Mouse (Mus musculus) heart, postnatal 36 days (tissue): ENCODE data around the gene Irf8. TPM values are rescaled to one million over a fixed set of nuclear protein-coding genes. Genes with fewer than 3 reads are reported as not detected.
"Not testable (repeated sequence)": the region's sequence is repeated elsewhere in the genome, so short reads cannot be mapped to it uniquely, and the experiment has no call there.

Experiments
- DNase-seq, 2 experiments: peaks; one replicate each; pipeline ENCODE4 v3.0.0; 2021 to 2022
- intact Hi-C: fragments of 180-260 bp; cut with DNase I; formaldehyde crosslinking; loops from one replicate; pipeline ENCODE4 v1.15.1; 2025
- total RNA-seq, 2 experiments: library from RNA; stranded (reverse); gene quantifications; 2 replicates each; pipeline ENCODE4 v1.2.3; 2021

The Irf8 gene
- total RNA-seq, 2 experiments from 2014 or later = 3.9 to 5.6 TPM

DNA sequence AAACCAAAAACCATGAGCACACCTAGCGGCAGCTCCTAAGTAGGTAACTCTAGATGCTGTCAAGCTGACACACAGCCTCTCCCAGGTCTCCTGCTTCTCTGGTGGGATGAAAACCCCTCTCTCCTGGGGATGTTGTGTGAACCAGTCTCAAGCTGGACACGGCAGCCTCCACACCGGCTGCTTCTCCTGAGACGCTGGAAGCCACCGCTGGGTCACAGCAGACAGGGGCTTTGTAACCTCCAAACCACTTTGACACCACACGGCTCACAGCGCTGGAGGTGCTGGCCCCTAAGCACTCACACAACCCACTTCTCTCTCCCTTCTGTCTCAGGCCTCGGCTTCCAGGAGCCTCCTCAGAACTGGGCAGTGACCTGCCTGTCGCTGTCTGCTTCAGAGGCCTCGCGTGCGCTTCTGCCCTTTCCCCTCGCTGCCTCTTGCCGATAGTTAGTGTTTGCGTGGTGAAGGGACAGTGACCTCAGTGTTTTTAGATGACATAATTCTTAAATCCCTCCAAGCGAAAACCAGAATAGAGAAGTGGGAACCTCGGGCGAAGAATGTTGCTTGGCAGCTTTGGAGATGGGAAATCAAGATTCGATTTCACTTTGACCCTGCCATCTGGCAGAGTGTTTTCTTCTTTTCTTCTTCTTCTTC is 16.4 kb upstream of the Irf8 start:
- no peak for DNase-seq
- intact Hi-C loops = no loop called here

DNA sequence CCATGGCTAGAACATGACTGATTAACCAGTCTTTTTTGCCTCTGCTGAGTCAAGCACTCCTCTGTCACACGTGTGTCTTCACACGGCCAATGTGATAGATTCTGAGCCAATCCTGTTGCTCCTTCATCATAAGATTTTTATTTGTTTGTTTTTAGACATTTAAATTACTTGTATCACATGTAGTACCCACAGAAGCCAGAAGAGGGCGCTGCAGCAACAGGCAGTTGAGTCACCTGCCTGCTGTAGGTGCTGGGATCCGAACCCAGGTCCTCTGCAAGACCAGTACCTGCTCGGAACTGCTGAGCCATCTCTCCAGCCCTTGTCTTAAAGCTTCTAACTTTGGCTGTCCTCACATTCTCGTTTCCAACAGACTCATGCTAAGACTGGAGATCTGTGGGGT is 13.1 kb upstream of the Irf8 start:
- no peak for DNase-seq

GRCm38 (mm10) chr8:120724096-120724495 is 12.1 kb upstream of the Irf8 start:
- intact Hi-C loops, DNase-seq: not testable (repeated sequence)

More for the DNA sequence above, 13.1 kb upstream of the Irf8 start:
- intact Hi-C loops = no loop called here

GRCm38 (mm10) chr8:120724816-120725575 is 11.2 kb upstream of the Irf8 start:
- intact Hi-C loops = no loop called here
- DNase-seq = no peak

GRCm38 (mm10) chr8:120725576-120725950 is 10.6 kb upstream of the Irf8 start:
- no peak for DNase-seq
- intact Hi-C loops = no loop called here

DNA sequence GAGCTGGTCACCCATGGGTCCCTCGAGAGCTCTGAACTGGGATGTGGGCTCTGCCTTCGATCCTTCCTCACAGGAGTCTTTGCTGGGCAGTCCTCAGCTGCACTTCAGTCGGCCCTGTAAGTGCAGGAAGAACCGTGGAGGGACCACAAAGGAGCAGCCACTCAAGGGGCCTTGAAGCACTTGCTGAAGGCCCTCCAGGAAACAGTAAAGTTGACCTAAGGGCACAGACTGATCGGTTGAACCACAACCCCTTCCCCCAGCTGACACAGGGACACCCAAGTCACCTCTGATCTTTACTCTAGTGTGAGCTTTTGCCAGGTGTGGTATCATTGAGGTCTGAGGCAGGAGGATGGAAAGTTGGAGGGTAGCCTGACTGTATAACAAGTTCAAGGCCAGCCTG is 10.1 kb upstream of the Irf8 start:
- intact Hi-C loops = no loop called here
- DNase-seq = no peak

- intact Hi-C loops = no loop called here
Observed at GRCm38 (mm10) chr8:120728488-120729160, 7.5 kb upstream of the Irf8 start.

GRCm38 (mm10) chr8:120731582-120731981 is 4.6 kb upstream of the Irf8 start:
- no peak for DNase-seq
- intact Hi-C loops = no loop called here

More at GRCm38 (mm10) chr8:120728488-120729160, 7.5 kb upstream of the Irf8 start:
- no peak for DNase-seq

- no peak for DNase-seq
Observed at GRCm38 (mm10) chr8:120732068-120732467, 4.1 kb upstream of the Irf8 start.

DNA sequence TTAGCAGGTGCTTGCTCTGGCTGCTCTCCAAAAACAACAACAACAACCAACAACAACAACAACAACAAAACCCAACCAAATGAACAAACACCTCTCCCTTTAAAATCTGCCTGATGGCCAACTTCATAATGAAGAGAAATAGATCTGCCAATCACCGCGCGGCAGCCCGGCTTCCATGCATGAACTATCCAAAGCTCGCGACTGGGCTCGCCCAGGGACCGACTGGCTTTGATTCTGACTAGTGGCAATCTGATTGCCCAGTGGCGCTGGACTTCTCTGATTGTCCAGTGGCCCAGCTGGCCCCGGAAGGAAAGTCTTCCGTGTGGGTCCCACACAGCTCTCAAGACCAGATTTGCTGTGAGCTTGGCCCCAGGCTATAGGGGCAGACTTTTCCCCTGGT is 328 bp downstream of the Irf8 start:
- intact Hi-C loops = loop anchor here (5.0 kb wide), 2 partner anchors 54 to 61 kb away; no protein-coding TSS in a partner anchor
- DNase-seq = peak in 1 of 2 experiments; percentile 51

More at GRCm38 (mm10) chr8:120732068-120732467, 4.1 kb upstream of the Irf8 start:
- intact Hi-C loops = no loop called here

DNA sequence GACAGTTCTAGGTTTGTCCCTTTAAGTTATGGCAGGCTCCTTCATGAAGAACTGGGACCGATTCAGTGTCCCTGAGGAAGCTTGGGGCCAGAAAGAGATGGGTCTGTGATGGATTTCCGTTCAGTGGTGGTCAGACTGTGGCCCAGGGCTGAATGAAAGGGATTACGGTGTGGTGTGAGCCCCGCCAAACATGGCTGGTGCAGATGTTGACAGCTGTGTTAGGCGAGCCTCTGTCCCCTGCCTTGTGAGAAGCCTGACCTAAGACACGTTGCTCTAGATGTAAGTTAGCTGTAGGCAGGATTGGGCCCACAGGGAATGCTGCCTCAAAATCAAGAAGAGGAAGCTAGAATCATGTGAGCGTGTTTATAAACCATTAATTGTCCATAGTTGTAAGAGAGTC is 1.0 kb downstream of the Irf8 start:
- DNase-seq = peak in 1 of 2 experiments; percentile 21
- intact Hi-C loops = loop anchor here (5.0 kb wide), 2 partner anchors 55 to 60 kb away; no protein-coding TSS in a partner anchor

DNA sequence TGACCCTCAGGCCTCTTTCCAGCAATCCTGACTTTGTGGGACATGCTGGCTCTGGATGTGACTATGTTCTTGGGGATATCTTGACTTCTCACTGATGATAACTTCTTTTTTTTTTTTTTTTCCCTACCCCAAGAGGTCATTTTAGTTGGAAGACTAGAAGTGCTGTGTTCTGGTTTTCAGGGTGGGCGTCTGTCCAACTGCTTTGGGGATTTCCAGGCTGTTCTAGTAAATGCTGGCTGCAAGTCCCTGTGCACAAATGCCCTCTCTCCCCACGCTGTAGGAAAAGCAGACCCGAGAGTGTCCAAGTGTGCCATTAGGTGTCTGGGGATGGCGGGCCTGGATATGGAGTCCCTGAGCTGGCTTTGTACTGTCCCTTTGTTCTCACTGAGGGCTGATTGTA is 2.6 kb downstream of the Irf8 start:
- intact Hi-C loops = loop anchor here (5.0 kb wide), 2 partner anchors 56 to 59 kb away; no protein-coding TSS in a partner anchor
- peak; percentile 55 to 57 for DNase-seq

DNA sequence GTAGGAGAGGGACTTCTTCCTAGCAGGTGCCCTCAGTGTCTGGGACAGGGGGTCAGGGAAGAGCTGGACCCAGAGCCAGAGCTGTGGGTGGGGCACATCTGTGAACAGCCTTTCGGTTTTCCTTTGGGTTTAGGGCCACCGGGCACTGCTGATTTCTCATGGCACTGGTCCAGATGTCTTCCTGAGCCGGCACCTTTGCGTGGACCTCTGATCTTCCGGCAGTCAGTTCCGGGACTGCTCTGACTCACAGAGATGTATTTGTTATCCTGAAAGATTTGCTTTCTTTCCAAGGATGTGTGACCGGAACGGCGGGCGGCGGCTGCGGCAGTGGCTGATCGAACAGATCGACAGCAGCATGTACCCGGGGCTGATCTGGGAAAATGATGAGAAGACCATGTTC is 3.4 kb downstream of the Irf8 start:
- intact Hi-C loops = loop anchor here (5.0 kb wide), 2 partner anchors 57 to 58 kb away; no protein-coding TSS in a partner anchor
- DNase-seq = peak in 1 of 2 experiments; percentile 23

DNA sequence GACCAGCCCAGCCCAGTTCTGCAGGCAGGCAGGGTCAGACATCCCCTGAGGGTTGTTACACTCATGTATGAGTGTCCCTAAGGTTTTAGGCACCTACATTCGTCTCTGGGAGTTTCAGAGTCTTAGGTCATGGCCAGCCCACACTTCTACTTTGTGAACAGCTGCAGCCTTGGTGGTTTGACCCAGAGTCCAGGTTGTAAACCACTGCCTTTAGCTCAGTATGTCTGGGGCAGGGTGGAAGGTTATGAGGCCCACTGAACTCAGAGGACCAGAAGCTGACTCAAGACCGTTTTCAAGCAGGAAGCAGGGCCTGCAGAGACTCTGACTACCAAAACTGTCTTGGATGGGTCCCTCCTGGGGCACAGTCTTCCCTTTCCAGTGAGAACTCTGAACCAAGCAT is 4.4 kb downstream of the Irf8 start:
- intact Hi-C loops = no loop called here
- no peak for DNase-seq

GRCm38 (mm10) chr8:120741001-120741400 is 4.8 kb downstream of the Irf8 start:
- DNase-seq = no peak
- intact Hi-C loops = no loop called here

DNA sequence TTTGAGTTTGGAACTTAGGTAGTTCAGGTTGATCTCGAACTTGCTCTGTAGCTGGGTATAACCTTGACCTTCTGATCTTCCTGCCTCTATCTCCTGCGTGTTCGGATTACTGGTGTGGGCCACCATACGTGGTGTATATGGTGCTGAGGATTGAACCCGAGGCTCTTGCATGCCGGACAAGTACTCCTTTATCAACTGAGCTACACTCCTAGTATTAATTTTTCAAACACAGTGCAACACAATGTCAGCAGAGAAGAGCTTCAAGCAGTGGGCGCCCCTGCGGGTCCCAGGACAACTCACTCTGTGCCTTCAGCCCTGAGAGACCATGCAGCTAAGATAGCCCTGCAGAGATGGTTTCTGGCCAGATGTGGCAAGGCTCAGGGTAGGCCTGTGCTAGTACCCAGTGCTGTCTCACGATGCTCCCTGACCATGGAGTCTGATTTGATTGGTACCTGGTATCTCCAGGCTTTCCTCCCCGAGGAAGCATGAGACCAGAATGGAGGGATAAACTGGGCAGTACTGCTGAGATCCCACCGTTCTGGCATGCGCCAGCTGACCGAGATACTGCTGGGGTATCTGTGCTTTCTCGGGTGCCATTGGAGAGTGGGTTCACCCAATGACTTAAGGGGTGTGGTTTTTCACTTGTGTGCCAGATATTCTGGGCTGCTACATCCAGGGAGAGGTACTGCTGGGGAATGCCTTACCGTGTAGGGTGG is 5.8 kb downstream of the Irf8 start:
- no peak for DNase-seq
- intact Hi-C loops = no loop called here

DNA sequence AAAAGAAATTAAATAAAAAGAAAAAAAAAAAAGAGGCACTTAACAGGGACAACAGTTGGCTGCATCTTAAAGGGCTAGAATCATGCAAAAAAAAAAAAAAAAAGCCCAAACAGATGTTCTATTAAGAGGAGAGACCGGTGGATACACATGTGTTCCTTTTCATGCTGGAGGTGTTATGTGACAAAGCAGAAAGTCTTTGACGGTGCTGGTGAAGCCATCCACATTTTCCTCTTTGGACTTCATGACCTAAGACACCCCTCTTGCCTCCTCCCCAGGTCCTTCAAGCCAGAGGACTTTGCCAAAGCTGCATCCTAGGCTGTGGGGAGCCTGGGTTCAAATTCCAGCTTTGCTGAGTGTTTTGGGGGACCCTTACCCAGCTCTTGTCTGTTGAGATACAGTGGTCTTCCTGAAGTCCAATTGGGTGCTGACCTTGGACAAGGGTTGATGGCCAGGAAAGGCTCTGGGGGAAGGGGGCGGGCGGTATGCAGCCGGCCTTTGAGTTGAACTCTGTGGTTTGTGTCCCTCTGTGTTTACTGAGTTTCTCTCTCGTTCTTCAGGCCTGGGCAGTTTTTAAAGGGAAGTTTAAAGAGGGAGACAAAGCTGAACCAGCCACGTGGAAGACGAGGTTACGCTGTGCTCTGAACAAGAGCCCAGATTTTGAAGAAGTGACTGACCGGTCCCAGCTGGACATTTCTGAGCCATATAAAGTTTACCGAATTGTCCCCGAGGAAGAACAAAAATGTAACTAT is 7.2 kb downstream of the Irf8 start:
- intact Hi-C loops = no loop called here
- DNase-seq = peak in 1 of 2 experiments; percentile 37

- peak in 1 of 2 experiments; percentile 45 for DNase-seq
- intact Hi-C loops = no loop called here
Observed at GRCm38 (mm10) chr8:120743898-120744290, 7.7 kb downstream of the Irf8 start.

- intact Hi-C loops = no loop called here
- no peak for DNase-seq
Observed at GRCm38 (mm10) chr8:120744448-120744847, 8.3 kb downstream of the Irf8 start.

DNA sequence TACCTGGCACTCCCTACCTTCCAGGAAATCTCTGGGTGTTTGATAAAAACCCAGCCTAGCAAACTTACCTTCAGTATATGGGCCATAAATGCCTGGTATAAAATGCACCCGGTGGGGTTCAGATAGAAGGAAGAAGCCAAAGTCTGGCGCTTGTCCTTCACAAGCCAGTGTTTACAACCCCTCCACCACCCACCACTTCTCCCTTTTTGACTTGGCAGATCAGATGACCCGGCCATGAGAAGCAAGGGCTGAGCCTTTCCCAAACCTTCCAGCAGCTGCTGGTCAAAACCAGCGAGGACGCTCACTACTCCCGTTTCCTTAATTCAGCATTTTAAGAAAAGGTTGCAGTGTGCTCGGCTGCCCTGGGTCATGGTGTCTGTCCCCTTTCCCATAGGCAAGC is 9.1 kb downstream of the Irf8 start:
- intact Hi-C loops = no loop called here
- DNase-seq = no peak
